Mouse (Mus musculus) midbrain, postnatal 0 days (tissue): Measurements from ENCODE around the gene Prr30. TPM values are rescaled to one million over a fixed set of nuclear protein-coding genes. Genes with fewer than 3 reads are reported as not detected.

Experiments used
- ATAC-seq: fragments of 200-750 bp; cut with Nextera tagmentation; 2 replicates; pipeline ENCODE4 v1.8.0; 2017; ENCODE audit warnings: moderate number of reproducible peaks, mild to moderate bottlenecking, moderate TSS enrichment, moderate library complexity; ENCODE audit not compliant: low FRiP score
- DNase-seq: peaks from one replicate; pipeline ENCODE4 v3.0.0-alpha.2; 2015; ENCODE audit warnings: low spot score
- H3K27ac ChIP-seq: fragments of 300-500 bp; sonication (generic); 2 replicates; pipeline ENCODE4 v1.5.1; 2014; ENCODE audit warnings: low read depth, mild to moderate bottlenecking, low read length, mixed read lengths
- H3K27me3 ChIP-seq: fragments of 300-500 bp; sonication (generic); 2 replicates; pipeline ENCODE4 v1.6.1; 2014; ENCODE audit warnings: low read length, control low read depth, mixed read lengths; ENCODE audit not compliant: insufficient read depth
- H3K36me3 ChIP-seq: fragments of 300-500 bp; sonication (generic); 2 replicates; pipeline ENCODE4 v1.6.1; 2014; ENCODE audit warnings: low read length, control low read depth, mixed read lengths; ENCODE audit not compliant: insufficient read depth
- H3K4me1 ChIP-seq: fragments of 300-500 bp; sonication (generic); 2 replicates; pipeline ENCODE4 v1.6.1; 2014; ENCODE audit warnings: mild to moderate bottlenecking, control low read depth, antibody characterized with exemption, low read length, mixed read lengths; ENCODE audit not compliant: insufficient read depth
- H3K4me2 ChIP-seq: fragments of 300-500 bp; sonication (generic); 2 replicates; pipeline ENCODE4 v1.6.1; 2014; ENCODE audit warnings: low read depth, mild to moderate bottlenecking, low read length, mixed read lengths; ENCODE audit not compliant: poor library complexity, severe bottlenecking
- H3K4me3 ChIP-seq: fragments of 300-500 bp; sonication (generic); 2 replicates; pipeline ENCODE4 v1.5.1; 2014; ENCODE audit warnings: low read depth, mild to moderate bottlenecking, low read length, moderate library complexity
- H3K9ac ChIP-seq: fragments of 300-500 bp; sonication (generic); replicated peaks from 2 replicates; pipeline ENCODE4 v1.6.1; 2014; ENCODE audit warnings: mild to moderate bottlenecking, low read length, moderate library complexity, mixed read lengths; ENCODE audit not compliant: poor library complexity, severe bottlenecking
- H3K9me3 ChIP-seq: fragments of 300-500 bp; sonication (generic); 2 replicates; pipeline ENCODE4 v1.6.1; 2016; ENCODE audit warnings: low read length, control low read depth
- CTCF ChIP-seq: IDR thresholded peaks from 2 replicates; pipeline ENCODE4 v1.5.1; 2016; ENCODE audit warnings: antibody characterized with exemption, mild to moderate bottlenecking
- WGBS: fragments of 180-500 bp; shearing (Covaris S2); extraction: QIAGEN DNeasy Blood & Tissue Kit; methylation state at CpG from one replicate; pipeline ENCODE4 v1.1.7; 2014; 5-methylcytosine and 5-hydroxymethylcytosine counted together
- polyA plus RNA-seq: library from polyadenylated mRNA; unstranded; fragments of >200 nt; fragmentation: Nextera tagmentation; extraction: Ambion mirVana; gene quantifications from 2 replicates; pipeline ENCODE4 v1.2.1, GENCODE M21; 2015
- total RNA-seq: library from RNA; depleted of rRNA; stranded (reverse); fragments of >200 nt; gene quantifications from 2 replicates; pipeline ENCODE4 v1.2.3, GENCODE M21; 2014

The Prr30 gene
- total and polyA plus RNA-seq, 2 experiments from 2014 or later = not detected

- no peak overlapping the region for H3K9ac ChIP-seq
- H3K9me3 ChIP-seq = no peaks in the 10 kb centered on the region
- H3K4me3 ChIP-seq = no peak overlapping the region
- no peaks in the 10 kb centered on the region for H3K4me1 ChIP-seq
- WGBS = 86% methylated on average over 8 of the region's 8 CpGs
- H3K27me3 ChIP-seq = no peaks in the 10 kb centered on the region
- ATAC-seq = no peak
- TF ChIP-seq CTCF = no peak
- no peak for DNase-seq
- no peak overlapping the region for H3K27ac ChIP-seq
- no peaks in the 10 kb centered on the region for H3K36me3 ChIP-seq
- no peak overlapping the region for H3K4me2 ChIP-seq
Observed at GRCm38 (mm10) chr14:101222319-101222718, 22.2 kb upstream of the Prr30 start.

- WGBS = 73% methylated on average over 4 of the region's 4 CpGs
- no peaks in the 10 kb centered on the region for H3K27me3 ChIP-seq
- H3K4me1 ChIP-seq = no peaks in the 10 kb centered on the region
- ATAC-seq (no peak), DNase-seq (no peak)
- H3K9me3 ChIP-seq = no peaks in the 10 kb centered on the region
- no peaks in the 10 kb centered on the region for H3K36me3 ChIP-seq
- no peak overlapping the region for H3K4me2 ChIP-seq
- H3K9ac ChIP-seq = no peak overlapping the region
- no peak for TF ChIP-seq CTCF
- no peak overlapping the region for H3K27ac ChIP-seq
- no peak overlapping the region for H3K4me3 ChIP-seq
Observed at GRCm38 (mm10) chr14:101172258-101172657, 27.9 kb downstream of the Prr30 start.
